Mouse (Mus musculus) CH12.LX (cell line): ENCODE results near the gene Sgf29.

Experiments used
- BHLHE40 ChIP-seq: IDR thresholded peaks from 2 replicates; pipeline ENCODE4 v1.6.1; 2011; ENCODE audit warnings: mild to moderate bottlenecking, low read depth, low read length, improper control_type of control experiment
- CHD2 ChIP-seq: IDR thresholded peaks from 2 replicates; pipeline ENCODE4 v1.6.1; 2011; ENCODE audit warnings: low read length, improper control_type of control experiment
- CTCF ChIP-seq, 2 experiments: IDR thresholded peaks in 1 of 2; conservative IDR thresholded peaks in 1 of 2; 2 replicates each; pipeline ENCODE4 v1.5.1; 2011 to 2012; ENCODE audit warnings: low read depth in 2 of 2, low read length in 2 of 2, improper control_type of control experiment in 1 of 2, inconsistent platforms in 1 of 2, mild to moderate bottlenecking in 1 of 2, moderate library complexity in 1 of 2
- ETS1 ChIP-seq: conservative IDR thresholded peaks from 2 replicates; pipeline ENCODE4 v1.6.1; 2012; ENCODE audit warnings: low read depth, mild to moderate bottlenecking, inconsistent platforms, low read length, improper control_type of control experiment, moderate library complexity
- IRF4 ChIP-seq: IDR thresholded peaks from 2 replicates; pipeline ENCODE4 v1.6.1; 2014; ENCODE audit warnings: low read depth, mild to moderate bottlenecking, inconsistent platforms, low read length, improper control_type of control experiment
- KAT2A ChIP-seq: IDR thresholded peaks from 2 replicates; pipeline ENCODE4 v1.6.1; 2012; ENCODE audit warnings: low read length, improper control_type of control experiment, inconsistent platforms; ENCODE audit not compliant: insufficient replicate concordance
- MEF2A ChIP-seq: IDR thresholded peaks from 2 replicates; pipeline ENCODE4 v1.6.1; 2014; ENCODE audit warnings: low read depth, mild to moderate bottlenecking, inconsistent platforms, low read length, improper control_type of control experiment, borderline replicate concordance
- MXI1 ChIP-seq: IDR thresholded peaks from 2 replicates; pipeline ENCODE4 v1.6.1; 2011; ENCODE audit warnings: mild to moderate bottlenecking, low read depth, low read length, improper control_type of control experiment
- NELFE ChIP-seq: IDR thresholded peaks from 2 replicates; pipeline ENCODE4 v1.6.1; 2011; ENCODE audit warnings: low read depth, low read length, improper control_type of control experiment
- POLR2A ChIP-seq: IDR thresholded peaks from 2 replicates; pipeline ENCODE4 v1.6.1; 2011; ENCODE audit warnings: low read depth, mild to moderate bottlenecking, improper control_type of control experiment, low read length
- POLR2AphosphoS2 ChIP-seq: IDR thresholded peaks from 2 replicates; pipeline ENCODE4 v1.6.1; 2011; ENCODE audit warnings: low read depth, low read length, improper control_type of control experiment
- SMC3 ChIP-seq: IDR thresholded peaks from 2 replicates; pipeline ENCODE4 v1.6.1; 2011; ENCODE audit warnings: low read depth, low read length, improper control_type of control experiment
- TCF12 ChIP-seq: IDR thresholded peaks from 2 replicates; pipeline ENCODE4 v1.6.1; 2014; ENCODE audit warnings: low read depth, mild to moderate bottlenecking, inconsistent platforms, low read length, improper control_type of control experiment
- ZKSCAN1 ChIP-seq: IDR thresholded peaks from 2 replicates; pipeline ENCODE4 v1.6.1; 2012; ENCODE audit warnings: low read depth, inconsistent platforms, low read length, improper control_type of control experiment, borderline replicate concordance

DNA sequence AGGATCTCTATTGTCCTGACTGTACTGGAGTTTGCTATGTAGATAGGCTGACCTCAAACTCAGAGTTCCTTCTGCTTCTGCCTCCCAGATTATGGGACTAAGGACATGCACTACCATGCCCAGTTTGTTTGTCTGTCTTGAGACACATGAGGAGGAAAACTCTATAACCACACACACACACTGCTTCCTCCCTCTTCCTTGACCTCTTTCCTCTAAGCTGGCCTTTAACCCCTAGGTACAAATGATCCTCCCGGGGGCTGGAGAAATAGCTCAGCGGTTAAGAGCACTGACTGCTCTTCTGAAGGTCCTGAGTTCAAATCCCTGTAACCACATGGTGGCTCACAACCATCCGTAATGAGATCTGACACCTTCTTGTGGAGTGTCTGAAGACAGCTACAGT lies 4.8 kb upstream of the Sgf29 start:
- TF ChIP-seq CTCF (conservative IDR thresholded peaks at IDR 0.05 in 1 of 2, IDR thresholded peaks at IDR 0.05 in 1 of 2; ENCODE audit: low read depth in 2 of 2, low read length in 2 of 2) (no peak), POLR2A (no peak), KAT2A (no peak), NELFE (no peak), ETS1 (no peak), MXI1 (no peak), IRF4 (no peak), ZKSCAN1 (no peak), MEF2A (no peak), BHLHE40 (no peak), SMC3 (no peak), TCF12 (no peak), CHD2 (no peak), POLR2AphosphoS2 (no peak)
